Mouse (Mus musculus) midbrain, embryonic 14.5 days (tissue): ENCODE results near the gene Enkd1. TPM values are rescaled to one million over a fixed set of nuclear protein-coding genes. Genes with fewer than 3 reads are reported as not detected.

Source experiments
- polyA plus RNA-seq: library from polyadenylated mRNA; unstranded; fragments of >200 nt; fragmentation: Nextera tagmentation; extraction: Ambion mirVana; gene quantifications from 2 replicates; pipeline ENCODE4 v1.2.1, GENCODE M21; 2014

The Enkd1 gene
- polyA plus RNA-seq, 1 experiment from 2014 or later, result 13.9 TPM

Other genes starting within 250 kb of the Enkd1 start
- 91.3 and 108 TPM in 2 replicates for gene Tppp3, start 236.7 kb downstream of the Enkd1 start, polyA plus RNA-seq
- gene Zdhhc1, start 211.3 kb downstream of the Enkd1 start, polyA plus RNA-seq, result 25.2 and 26.4 TPM in 2 replicates
- gene Hsd11b2, start 189.5 kb downstream of the Enkd1 start, polyA plus RNA-seq, result 5.9 and 9.7 TPM in 2 replicates
- gene Atp6v0d1, start 142.2 kb downstream of the Enkd1 start, polyA plus RNA-seq, result 227 and 250 TPM in 2 replicates
- gene Ripor1, start 103.0 kb downstream of the Enkd1 start, polyA plus RNA-seq, result 23.8 and 26.2 TPM in 2 replicates
- gene Ctcf, start 71.6 kb downstream of the Enkd1 start, polyA plus RNA-seq, result 75.7 and 96.9 TPM in 2 replicates
- 0.82 and 1.1 TPM in 2 replicates for gene Agrp, start 70.8 kb downstream of the Enkd1 start, polyA plus RNA-seq
- 17.8 and 18.0 TPM in 2 replicates for gene Carmil2, start 21.9 kb downstream of the Enkd1 start, polyA plus RNA-seq
- 86.3 and 106 TPM in 2 replicates for gene Acd, start 7.1 kb downstream of the Enkd1 start, polyA plus RNA-seq
- gene Pard6a, start 7.1 kb downstream of the Enkd1 start, polyA plus RNA-seq, result 51.2 and 53.4 TPM in 2 replicates
- 0.41 TPM in 1 of 2 replicates, not detected in the other for gene 4933405L10Rik, start 555 bp downstream of the Enkd1 start, polyA plus RNA-seq
- gene Gfod2, start 50.5 kb upstream of the Enkd1 start, polyA plus RNA-seq, result 75.4 and 77.8 TPM in 2 replicates
- 12.3 and 12.5 TPM in 2 replicates for gene Ranbp10, start 119.1 kb upstream of the Enkd1 start, polyA plus RNA-seq
- 0.24 and 0.32 TPM in 2 replicates for gene Tsnaxip1, start 119.5 kb upstream of the Enkd1 start, polyA plus RNA-seq
- gene Cenpt, start 145.1 kb upstream of the Enkd1 start, polyA plus RNA-seq, result 46.7 and 55.7 TPM in 2 replicates
- gene Thap11, start 146.9 kb upstream of the Enkd1 start, polyA plus RNA-seq, result 49.8 and 51.5 TPM in 2 replicates
- gene Nutf2, start 152.4 kb upstream of the Enkd1 start, polyA plus RNA-seq, result 217 and 221 TPM in 2 replicates
- gene Edc4, start 172.7 kb upstream of the Enkd1 start, polyA plus RNA-seq, result 47.8 and 49.2 TPM in 2 replicates
- gene Nrn1l, start 185.4 kb upstream of the Enkd1 start, polyA plus RNA-seq, result 0.78 TPM in 1 of 2 replicates, not detected in the other
- gene Pskh1, start 192.2 kb upstream of the Enkd1 start, polyA plus RNA-seq, result 7.9 and 10.7 TPM in 2 replicates
- 2.0 and 4.4 TPM in 2 replicates for gene Ctrl, start 225.7 kb upstream of the Enkd1 start, polyA plus RNA-seq
- 50.7 and 67.8 TPM in 2 replicates for gene Psmb10, start 230.2 kb upstream of the Enkd1 start, polyA plus RNA-seq
- gene Lcat, start 235.2 kb upstream of the Enkd1 start, polyA plus RNA-seq, result 1.0 and 1.5 TPM in 2 replicates